Mouse (Mus musculus) heart, postnatal 36 days (tissue): ENCODE measurements around the gene Rab4a. TPM values are rescaled to one million over a fixed set of nuclear protein-coding genes. Genes with fewer than 3 reads are reported as not detected.

ENCODE experiments used
- DNase-seq, 2 experiments: peaks; one replicate each; pipeline ENCODE4 v3.0.0; 2021 to 2022
- intact Hi-C: fragments of 180-260 bp; cut with DNase I; formaldehyde crosslinking; loops from one replicate; pipeline ENCODE4 v1.15.1; 2025
- total RNA-seq, 2 experiments: library from RNA; stranded (reverse); gene quantifications; 2 replicates each; pipeline ENCODE4 v1.2.3; 2021

Rab4a gene
- total RNA-seq, 2 experiments from 2014 or later: 7.3 to 7.9 TPM

DNA sequence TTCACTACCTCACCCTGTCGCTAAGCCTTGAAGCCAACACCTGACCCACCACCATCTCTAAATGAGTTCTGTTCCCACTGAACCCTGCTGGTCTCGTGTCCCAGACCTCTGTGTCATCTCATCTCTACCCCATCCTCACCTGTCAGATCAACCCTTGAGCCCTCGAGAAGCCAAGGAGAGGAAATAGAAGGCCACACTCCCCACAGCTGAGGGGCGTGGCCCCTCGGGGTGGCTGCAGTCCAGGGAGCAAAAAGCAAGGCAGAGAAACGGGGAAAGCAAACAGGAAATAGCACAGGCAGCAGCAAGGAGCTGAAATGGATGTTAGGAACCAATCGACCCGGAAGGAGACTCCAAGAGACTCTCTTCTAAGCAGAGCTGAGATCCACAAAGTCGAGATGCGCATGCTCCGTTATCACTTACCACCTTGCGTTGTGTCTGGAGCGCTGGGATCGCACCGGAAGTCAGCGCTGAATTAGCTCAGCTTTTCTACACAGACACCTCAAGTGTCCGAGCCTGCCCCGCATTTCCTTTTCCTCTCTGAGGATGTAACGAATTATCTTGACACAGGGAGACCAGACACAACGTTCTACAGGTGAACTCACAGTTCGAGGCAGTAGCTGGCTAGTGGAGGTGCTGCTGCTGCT lies 18.4 kb upstream of the Rab4a start:
- intact Hi-C loops: no loop called here
- DNase-seq: no peak

GRCm38 (mm10) chr8:123788416-123789170 lies 17.2 kb upstream of the Rab4a start:
- intact Hi-C loops: no loop called here

DNA sequence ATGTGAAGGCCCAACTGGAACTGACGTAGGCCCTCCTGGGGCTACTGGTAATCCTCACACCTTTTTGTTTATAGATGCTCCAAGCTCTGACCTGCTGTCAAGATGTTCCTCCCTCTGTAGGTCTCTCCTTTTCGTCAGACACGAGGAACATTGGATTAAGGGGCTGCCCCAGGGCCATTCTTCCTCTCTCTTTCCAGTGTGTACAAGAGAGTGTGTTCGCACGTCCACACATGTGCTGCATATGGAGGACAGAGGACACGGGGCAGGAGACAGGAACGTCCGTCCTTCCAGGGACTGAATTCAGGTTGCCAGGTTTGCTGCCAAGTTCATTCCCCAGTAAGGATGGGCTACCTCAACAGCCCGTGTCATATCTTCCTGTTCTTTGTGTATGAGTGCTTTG lies 16.3 kb upstream of the Rab4a start:
- no peak for DNase-seq
- intact Hi-C loops: no loop called here

More at GRCm38 (mm10) chr8:123788416-123789170, 17.2 kb upstream of the Rab4a start:
- DNase-seq: no peak

DNA sequence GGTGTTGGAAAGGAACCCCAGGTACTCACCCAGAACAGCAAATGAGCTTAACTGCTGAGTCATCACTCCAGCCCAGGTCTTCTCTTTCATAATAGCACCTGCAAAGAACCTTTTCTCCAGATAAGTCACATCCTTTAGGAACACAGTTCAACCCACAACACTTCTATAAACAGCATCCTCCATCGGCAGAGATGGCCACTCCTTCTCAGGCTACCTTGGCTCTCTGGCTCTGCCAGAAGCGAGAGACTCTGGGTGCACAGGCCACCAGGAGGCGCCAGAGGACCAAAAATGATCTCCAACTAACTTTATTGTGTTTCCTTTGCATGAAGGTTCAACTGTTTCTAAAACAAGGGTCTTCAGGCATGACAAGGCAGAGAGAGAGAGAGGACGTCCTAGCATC lies 15.8 kb upstream of the Rab4a start:
- intact Hi-C loops: loop anchor here (1.0 to 10.0 kb wide), 4 partner anchors 42 to 555 kb away; no protein-coding TSS in a partner anchor
- DNase-seq: peak; percentile 87 to 93

GRCm38 (mm10) chr8:123791101-123791844 lies 14.5 kb upstream of the Rab4a start:
- intact Hi-C loops: loop anchor here (5.0 to 10.0 kb wide), 3 partner anchors 116 to 554 kb away; no protein-coding TSS in a partner anchor
- DNase-seq: no peak

DNA sequence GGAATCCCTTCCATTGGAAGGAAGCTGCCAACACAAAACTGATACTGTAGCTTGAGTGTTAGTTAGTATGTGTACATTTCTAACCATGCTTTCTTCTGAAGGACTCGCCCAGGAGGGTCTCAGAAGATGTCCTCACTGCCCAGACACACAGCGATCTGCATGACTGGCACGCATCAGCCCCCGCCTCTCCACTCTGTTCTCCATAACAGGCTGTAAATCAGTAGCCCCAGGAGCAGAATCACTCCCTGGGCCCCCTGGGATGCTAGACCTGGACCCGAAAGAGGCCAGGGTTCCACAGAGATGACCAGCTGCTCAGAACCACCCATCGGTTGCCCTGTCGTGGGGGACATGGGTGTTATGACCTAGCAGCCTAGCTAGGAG lies 13.9 kb upstream of the Rab4a start:
- no peak for DNase-seq
- intact Hi-C loops: loop anchor here (5.0 to 10.0 kb wide), 3 partner anchors 115 to 553 kb away; no protein-coding TSS in a partner anchor

- intact Hi-C loops: loop anchor here (5.0 to 10.0 kb wide), 3 partner anchors 113 to 551 kb away; no protein-coding TSS in a partner anchor
- no peak for DNase-seq
Measured at GRCm38 (mm10) chr8:123793900-123794299, 11.9 kb upstream of the Rab4a start.

- no peak for DNase-seq
- intact Hi-C loops: loop anchor here (5.0 to 10.0 kb wide), 3 partner anchors 113 to 550 kb away; no protein-coding TSS in a partner anchor
Measured at GRCm38 (mm10) chr8:123794766-123795165, 11.0 kb upstream of the Rab4a start.

- DNase-seq: no peak
- intact Hi-C loops: loop anchor here (10.0 kb wide), 1 partner anchor 548 kb away; no protein-coding TSS in a partner anchor
Measured at GRCm38 (mm10) chr8:123796758-123797157, 9.0 kb upstream of the Rab4a start.

DNA sequence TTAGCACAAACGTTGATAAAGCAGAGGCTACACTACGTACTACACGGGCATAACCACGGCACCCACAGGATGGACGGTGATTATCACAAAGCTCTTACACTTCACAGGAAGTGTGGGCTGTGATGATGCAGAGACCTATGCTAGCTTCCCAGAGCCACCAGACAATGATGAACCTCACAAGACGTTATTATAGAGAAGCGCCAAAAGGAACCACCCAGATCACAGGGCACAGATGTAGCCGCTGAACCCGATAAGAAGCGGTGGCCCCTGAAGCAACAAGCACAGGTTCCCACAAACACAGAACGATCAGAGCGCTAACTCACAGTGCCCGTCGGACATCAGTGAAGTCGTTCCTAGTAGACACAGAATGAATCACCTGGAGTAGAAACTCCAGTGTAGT lies 7.9 kb upstream of the Rab4a start:
- intact Hi-C loops: loop anchor here (10.0 kb wide), 1 partner anchor 547 kb away; no protein-coding TSS in a partner anchor
- no peak for DNase-seq

DNA sequence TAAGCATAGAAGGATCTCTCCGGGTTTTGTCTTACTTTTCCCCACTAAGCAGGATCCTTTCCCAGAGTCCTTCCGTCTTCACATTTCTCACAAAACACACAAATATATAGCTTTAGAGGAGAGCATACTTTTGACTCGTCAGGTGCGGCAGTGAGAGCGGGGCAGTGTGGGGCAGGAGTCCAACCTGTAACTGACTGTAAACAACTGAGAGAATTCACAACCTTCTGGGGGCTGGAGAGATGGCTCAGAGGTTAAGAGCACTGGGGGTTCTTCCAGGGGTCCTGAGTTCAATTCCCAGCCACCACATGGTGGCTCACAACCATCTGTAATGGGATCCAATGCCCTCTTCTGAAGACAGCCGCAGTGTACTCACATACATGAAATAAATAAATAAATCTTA lies 6.4 kb upstream of the Rab4a start:
- intact Hi-C loops: loop anchor here (10.0 kb wide), 1 partner anchor 545 kb away; no protein-coding TSS in a partner anchor
- no peak for DNase-seq

GRCm38 (mm10) chr8:123799885-123800284 lies 5.9 kb upstream of the Rab4a start:
- DNase-seq: no peak
- intact Hi-C loops: loop anchor here (10.0 kb wide), 1 partner anchor 545 kb away; no protein-coding TSS in a partner anchor

DNA sequence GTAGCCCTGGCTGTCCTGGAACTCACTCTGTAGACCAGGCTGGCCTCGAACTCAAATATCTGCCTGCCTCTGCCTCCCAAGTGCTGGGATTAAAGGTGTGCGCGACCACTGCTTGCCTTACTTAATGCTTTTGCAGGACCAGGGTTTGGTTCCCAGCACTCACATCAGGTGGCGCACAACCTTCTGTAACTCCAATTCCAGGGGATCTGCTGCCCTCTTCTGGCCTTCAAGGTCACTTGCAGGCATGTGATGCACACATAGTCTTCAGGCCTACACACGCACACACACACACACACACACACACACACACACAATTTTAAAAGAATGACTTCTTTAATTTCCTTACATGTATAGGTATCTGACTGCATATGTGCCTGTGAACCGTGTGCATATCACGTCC lies 4.9 kb upstream of the Rab4a start:
- intact Hi-C loops: no loop called here
- DNase-seq: no peak

- DNase-seq: no peak
- intact Hi-C loops: no loop called here
Measured at GRCm38 (mm10) chr8:123801538-123801937, 4.2 kb upstream of the Rab4a start.

GRCm38 (mm10) chr8:123803639-123804038 lies 2.1 kb upstream of the Rab4a start:
- intact Hi-C loops: no loop called here
- DNase-seq: no peak

DNA sequence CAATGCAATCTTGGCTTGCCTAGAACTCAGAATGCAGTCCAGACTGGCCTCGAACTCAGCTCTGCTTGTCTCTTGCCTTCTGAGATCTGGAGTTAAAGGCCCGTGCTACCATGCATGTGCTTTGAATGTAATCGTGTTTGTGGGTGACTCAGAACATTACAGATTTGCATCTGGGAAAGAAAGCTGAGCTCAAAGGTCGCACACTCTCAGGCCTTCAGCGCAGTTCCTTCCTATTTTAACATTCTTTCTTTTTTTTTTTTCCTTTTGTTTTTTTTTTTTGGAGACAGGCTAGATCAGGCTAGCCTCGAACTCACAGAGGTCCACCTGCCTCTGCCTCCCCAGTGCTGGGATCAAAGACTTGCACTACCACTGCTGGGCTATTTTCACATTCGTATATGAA lies 1.2 kb upstream of the Rab4a start:
- DNase-seq: no peak
- intact Hi-C loops: no loop called here

- DNase-seq: no peak
- intact Hi-C loops: no loop called here
Measured at GRCm38 (mm10) chr8:123805209-123805717, 522 bp upstream of the Rab4a start.

DNA sequence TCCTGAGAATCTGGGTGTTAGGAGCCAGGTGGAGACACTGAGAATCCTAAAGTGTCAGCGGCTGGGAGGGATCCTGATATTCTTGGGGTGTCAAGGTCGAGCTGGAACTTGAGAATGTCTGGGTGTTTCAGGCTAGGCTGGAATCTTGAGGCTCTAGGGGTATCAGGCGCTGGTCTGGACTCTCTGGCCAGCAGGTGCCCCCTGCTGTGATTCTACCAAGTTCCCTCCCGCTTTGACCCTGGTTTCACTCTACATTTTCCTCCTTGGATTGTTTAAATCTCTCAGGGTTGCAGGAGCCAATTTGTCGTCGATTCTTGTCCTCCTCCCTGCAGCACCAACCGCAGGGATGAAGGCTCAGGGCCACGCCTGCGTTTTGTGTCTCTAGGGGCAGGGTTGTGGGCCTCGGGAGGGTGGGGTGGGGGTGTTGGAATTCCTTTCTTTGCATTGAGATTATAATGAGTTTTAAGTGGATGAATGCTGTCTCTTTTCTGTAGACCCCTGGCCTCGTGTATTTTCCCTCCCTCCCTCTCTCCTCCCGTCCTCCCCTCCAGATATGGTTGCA lies 670 bp downstream of the Rab4a start:
- no peak for DNase-seq
- intact Hi-C loops: no loop called here

- intact Hi-C loops: no loop called here
- no peak for DNase-seq
Measured at GRCm38 (mm10) chr8:123807024-123807431, 1.2 kb downstream of the Rab4a start.

GRCm38 (mm10) chr8:123807852-123808573 lies 2.2 kb downstream of the Rab4a start:
- intact Hi-C loops: no loop called here

More at GRCm38 (mm10) chr8:123807852-123808573, 2.2 kb downstream of the Rab4a start:
- no peak for DNase-seq
